Mouse (Mus musculus) forebrain, embryonic 16.5 days (tissue): ENCODE measurements around the gene Aup1. TPM values are rescaled to one million over a fixed set of nuclear protein-coding genes. Genes with fewer than 3 reads are reported as not detected.

ENCODE experiments used
- ATAC-seq: fragments of 200-750 bp; cut with Nextera tagmentation; 2 replicates; pipeline ENCODE4 v1.8.0; 2017; ENCODE audit warnings: mild to moderate bottlenecking, moderate library complexity
- H3K27ac ChIP-seq: fragments of 300-500 bp; sonication (generic); 2 replicates; pipeline ENCODE4 v1.5.1; 2014; ENCODE audit warnings: low read length, control low read depth
- H3K27me3 ChIP-seq: fragments of 300-500 bp; sonication (generic); replicated peaks from 2 replicates; pipeline ENCODE4 v1.6.1; 2014; ENCODE audit warnings: low read length; ENCODE audit not compliant: control insufficient read depth, insufficient read depth
- H3K36me3 ChIP-seq: fragments of 300-500 bp; sonication (generic); 2 replicates; pipeline ENCODE4 v1.6.1; 2014; ENCODE audit not compliant: control insufficient read depth, insufficient read depth
- H3K4me1 ChIP-seq: fragments of 300-500 bp; sonication (generic); replicated peaks from 2 replicates; pipeline ENCODE4 v1.6.1; 2014; ENCODE audit warnings: low read length; ENCODE audit not compliant: control insufficient read depth, insufficient read depth
- H3K4me2 ChIP-seq: fragments of 300-500 bp; sonication (generic); 2 replicates; pipeline ENCODE4 v1.6.1; 2014; ENCODE audit warnings: mild to moderate bottlenecking, low read length, control low read depth
- H3K4me3 ChIP-seq: fragments of 300-500 bp; sonication (generic); replicated peaks from 2 replicates; pipeline ENCODE4 v1.5.1; 2014; ENCODE audit warnings: mild to moderate bottlenecking, low read length, control low read depth
- H3K9ac ChIP-seq: fragments of 300-500 bp; sonication (generic); replicated peaks from 2 replicates; pipeline ENCODE4 v1.6.1; 2014; ENCODE audit warnings: low read depth, low read length, control low read depth
- H3K9me3 ChIP-seq: fragments of 300-500 bp; sonication (generic); 2 replicates; pipeline ENCODE4 v1.6.1; 2016; ENCODE audit warnings: low read length; ENCODE audit not compliant: control insufficient read depth
- WGBS: fragments of 180-500 bp; shearing (Covaris S2); extraction: QIAGEN DNeasy Blood & Tissue Kit; methylation state at CpG from one replicate; pipeline ENCODE4 v1.1.7; 2014; 5-methylcytosine and 5-hydroxymethylcytosine counted together
- polyA plus RNA-seq: library from polyadenylated mRNA; unstranded; fragments of >200 nt; fragmentation: Nextera tagmentation; extraction: Ambion mirVana; gene quantifications from 2 replicates; pipeline ENCODE4 v1.2.1, GENCODE M21; 2015

Aup1 gene
- polyA plus RNA-seq, 1 experiment from 2014 or later = 186 TPM

DNA sequence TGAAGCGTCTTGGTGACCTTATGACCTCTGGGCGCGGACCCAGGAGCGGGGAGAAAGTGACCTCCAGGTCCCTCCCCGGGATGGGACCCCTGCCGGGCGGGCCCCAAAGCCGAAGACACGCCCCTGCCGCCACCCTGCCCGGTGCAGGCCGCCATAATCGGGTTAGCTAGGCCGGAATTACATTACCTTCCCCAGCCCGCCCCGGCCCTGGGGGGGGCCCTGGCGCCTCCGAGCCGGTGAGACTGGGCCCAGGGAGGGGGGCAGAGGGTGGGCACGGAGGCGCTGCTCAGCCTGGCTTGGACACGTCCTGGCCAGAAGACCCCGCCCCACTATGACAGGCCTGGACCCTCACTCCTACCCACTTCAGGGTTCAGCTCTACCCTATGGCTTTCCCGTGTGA, 16.9 kb downstream of the Aup1 start:
- WGBS = 1% methylated on average over 23 of the region's 24 CpGs
- no peak overlapping the region for H3K4me3 ChIP-seq
- no peak overlapping the region for H3K4me2 ChIP-seq
- peaks cover 18% of the 10 kb centered on the region for H3K4me1 ChIP-seq
- ATAC-seq = no peak
- no peak overlapping the region for H3K27ac ChIP-seq
- H3K9ac ChIP-seq = no peak overlapping the region
- H3K36me3 ChIP-seq = no peaks in the 10 kb centered on the region
- H3K27me3 ChIP-seq = peaks cover 80% of the 10 kb centered on the region
- no peaks in the 10 kb centered on the region for H3K9me3 ChIP-seq

DNA sequence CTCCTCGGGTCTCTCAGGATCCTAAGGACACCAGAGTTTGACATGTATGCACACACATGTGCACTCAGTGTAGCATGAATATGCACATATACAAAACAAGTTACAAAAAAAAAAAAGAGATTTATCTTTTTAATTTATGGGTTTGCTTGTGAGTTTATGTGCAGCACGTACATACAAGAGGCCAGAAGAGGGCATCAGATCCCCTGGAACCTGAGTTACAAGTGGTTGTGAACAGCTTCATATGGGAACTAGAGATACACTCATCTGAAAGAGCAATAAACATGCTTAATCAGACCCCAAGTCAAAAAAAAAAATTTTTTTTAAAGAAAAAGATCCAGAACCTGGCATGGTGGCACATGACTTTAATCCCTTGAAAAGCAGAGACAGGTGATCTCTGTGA, 20.7 kb downstream of the Aup1 start:
- 25% methylated on average over 2 of the region's 2 CpGs for WGBS
- Histone ChIP-seq H3K27me3 (peaks cover 51% of the 10 kb centered on the region), H3K4me2 (no peak overlapping the region), H3K9ac (no peak overlapping the region), H3K36me3 (no peaks in the 10 kb centered on the region), H3K4me1 (peaks cover 27% of the 10 kb centered on the region), H3K9me3 (no peaks in the 10 kb centered on the region), H3K27ac (no peak overlapping the region), H3K4me3 (no peak overlapping the region)
- ATAC-seq = no peak

DNA sequence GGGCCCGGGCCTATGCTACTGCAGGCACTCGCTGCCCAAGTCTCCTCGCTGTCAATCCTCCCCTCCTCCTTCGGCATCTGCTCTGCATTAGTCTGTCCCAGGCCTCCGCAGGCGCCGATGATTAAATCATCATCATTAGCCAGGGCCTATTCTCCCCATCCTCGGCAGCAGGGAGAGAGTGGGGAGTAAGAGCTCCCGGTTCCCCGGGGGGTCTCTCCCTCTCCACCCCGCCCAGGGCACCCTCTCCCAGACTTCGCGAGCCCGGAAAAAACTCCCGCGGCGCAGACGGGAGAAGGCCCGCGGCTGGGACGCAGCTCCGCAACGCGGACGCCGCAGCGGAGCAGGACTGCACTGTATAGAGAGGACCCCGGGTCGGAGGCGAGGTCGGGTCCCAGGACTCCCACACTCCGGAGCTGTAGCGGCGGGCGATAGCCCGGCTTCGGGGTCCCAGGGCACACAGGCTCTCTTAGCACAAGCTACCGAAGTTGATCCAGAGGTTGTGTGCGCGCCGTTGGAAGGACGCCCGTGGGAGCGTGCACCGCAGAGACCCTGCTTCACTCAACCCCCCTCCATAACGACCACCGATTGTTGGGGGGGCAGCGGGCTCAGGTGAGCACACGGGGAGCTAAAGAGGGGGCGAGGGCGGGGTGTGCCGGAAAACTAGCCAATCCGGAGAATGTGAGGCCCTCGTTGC, 23.5 kb downstream of the Aup1 start, which contains the start of gene Pcgf1:
Gene Pcgf1 (plus strand): TSS at position 240 of the 694 bp plus-strand sequence.
- Histone ChIP-seq H3K4me3 (peak within 1 kb of the TSS; percentile 85), H3K27ac (peak within 1 kb of the TSS; percentile 94), H3K27me3 (peaks cover 36% of the 10 kb centered on the region), H3K4me2 (peak within 1 kb of the TSS; percentile 96), H3K9me3 (no peaks in the 10 kb centered on the region), H3K36me3 (peaks cover 8% of the 10 kb centered on the region), H3K9ac (peak within 1 kb of the TSS; percentile 88), H3K4me1 (peaks cover 21% of the 10 kb centered on the region)
- ATAC-seq = peak; percentile 75
- 0% methylated on average over 54 of the region's 54 CpGs for WGBS

DNA sequence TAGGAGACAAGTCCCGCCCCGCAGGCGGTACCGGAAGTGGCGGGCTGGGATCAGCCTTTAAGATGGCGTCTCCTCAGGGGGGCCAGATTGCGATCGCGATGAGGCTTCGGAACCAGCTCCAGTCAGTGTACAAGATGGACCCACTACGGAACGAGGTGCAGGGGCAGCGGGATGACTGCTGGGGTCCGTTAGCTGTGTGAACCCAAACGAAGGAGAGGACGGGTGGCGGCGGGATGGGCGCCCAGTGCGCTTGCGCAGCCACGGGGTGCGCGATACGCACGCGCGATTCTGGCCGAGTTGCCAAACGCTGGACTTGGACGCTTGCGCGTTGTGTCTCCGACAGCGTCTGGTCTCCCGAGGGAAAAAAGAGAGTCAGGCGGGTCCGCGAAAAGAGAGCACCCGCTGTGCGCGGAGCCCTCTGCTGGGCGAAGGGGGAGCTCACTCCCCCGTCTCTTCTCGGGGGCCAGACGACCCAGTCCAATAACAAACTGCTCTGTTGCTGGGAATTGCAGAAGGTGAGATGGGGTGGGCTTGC, 24.1 kb downstream of the Aup1 start:
- Histone ChIP-seq H3K9ac (peak overlapping the region; percentile 88), H3K27ac (peak overlapping the region; percentile 94), H3K4me2 (peak overlapping the region; percentile 84), H3K4me3 (peak overlapping the region; percentile 85), H3K9me3 (no peaks in the 10 kb centered on the region), H3K4me1 (peaks cover 21% of the 10 kb centered on the region), H3K27me3 (peaks cover 40% of the 10 kb centered on the region), H3K36me3 (peaks cover 8% of the 10 kb centered on the region)
- 0% methylated on average over 46 of the region's 46 CpGs for WGBS
- peak; percentile 94 for ATAC-seq

DNA sequence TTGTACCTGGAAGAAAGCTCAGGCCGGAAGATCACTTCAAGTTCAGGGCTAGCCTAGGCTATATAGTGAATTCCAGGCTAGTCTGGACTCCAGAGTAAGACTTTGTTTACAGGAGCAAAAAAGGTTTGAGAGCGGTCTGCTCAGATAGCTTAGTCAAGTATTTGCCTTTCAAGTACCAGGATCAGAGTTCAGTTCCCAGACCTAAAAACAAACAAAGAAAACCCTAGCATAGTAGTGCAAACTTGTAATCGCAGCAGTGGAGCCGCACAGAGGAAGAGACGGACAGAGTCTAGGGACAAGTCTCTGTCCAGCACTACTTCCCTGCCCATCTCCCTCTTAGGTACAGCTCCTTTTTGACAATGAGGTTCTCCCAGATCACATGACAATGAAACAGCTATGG, 25.9 kb downstream of the Aup1 start:
- H3K27me3 ChIP-seq = peaks cover 39% of the 10 kb centered on the region
- H3K9ac ChIP-seq = no peak overlapping the region
- no peak for ATAC-seq
- no peak overlapping the region for H3K4me2 ChIP-seq
- WGBS = 95% methylated on average over 5 of the region's 5 CpGs
- no peak overlapping the region for H3K4me3 ChIP-seq
- H3K27ac ChIP-seq = no peak overlapping the region
- H3K36me3 ChIP-seq = peaks cover 8% of the 10 kb centered on the region
- H3K9me3 ChIP-seq = no peaks in the 10 kb centered on the region
- H3K4me1 ChIP-seq = peaks cover 21% of the 10 kb centered on the region

DNA sequence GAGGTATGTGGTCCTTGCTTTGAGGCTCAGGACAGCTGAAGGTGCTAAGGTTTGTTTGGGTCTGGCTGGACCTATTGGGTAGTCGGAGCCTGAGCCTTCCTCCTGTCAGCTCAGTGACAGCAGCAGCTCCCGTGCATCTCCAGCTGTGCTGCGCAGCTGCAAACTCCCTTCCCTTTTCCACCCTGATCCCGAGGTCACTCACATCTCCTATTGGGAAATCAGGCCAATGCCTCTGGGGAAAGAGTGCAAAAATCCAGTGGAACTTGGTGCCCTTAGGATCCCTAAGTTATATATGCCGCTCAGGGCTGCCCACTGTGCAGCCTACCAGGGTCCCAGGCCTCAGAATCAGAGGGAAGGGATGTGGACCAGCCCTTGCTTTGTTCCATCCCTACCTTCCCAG, 29.2 kb downstream of the Aup1 start:
- no peak for ATAC-seq
- no peaks in the 10 kb centered on the region for H3K9me3 ChIP-seq
- 6% methylated on average over 5 of the region's 5 CpGs for WGBS
- H3K27me3 ChIP-seq = peaks cover 48% of the 10 kb centered on the region
- H3K36me3 ChIP-seq = peaks cover 8% of the 10 kb centered on the region
- H3K4me1 ChIP-seq = peaks cover 14% of the 10 kb centered on the region
- no peak overlapping the region for H3K4me2 ChIP-seq
- no peak overlapping the region for H3K4me3 ChIP-seq
- H3K27ac ChIP-seq = no peak overlapping the region
- H3K9ac ChIP-seq = no peak overlapping the region

DNA sequence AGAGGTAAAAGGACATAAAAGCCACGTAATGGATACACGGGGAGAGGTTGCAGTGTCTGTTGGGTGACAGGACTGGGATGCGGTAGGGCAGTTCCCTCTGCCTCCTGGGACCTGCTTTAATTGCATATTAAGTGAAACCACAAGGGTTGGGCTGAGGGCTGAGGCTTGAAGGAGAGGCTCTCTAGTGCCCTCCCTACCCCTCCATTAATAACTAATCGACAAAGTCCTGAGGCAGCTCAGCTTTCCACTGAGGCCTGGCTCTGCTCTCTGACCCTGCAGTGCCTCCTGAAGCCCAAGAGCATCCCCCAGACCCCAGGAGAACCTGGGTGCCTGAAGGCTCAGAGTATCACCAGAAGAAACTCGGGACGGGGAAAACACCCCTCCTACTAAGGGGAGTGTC, 30.2 kb downstream of the Aup1 start:
- peaks cover 7% of the 10 kb centered on the region for H3K4me1 ChIP-seq
- ATAC-seq = no peak
- no peak overlapping the region for H3K4me3 ChIP-seq
- no peak overlapping the region for H3K4me2 ChIP-seq
- no peaks in the 10 kb centered on the region for H3K9me3 ChIP-seq
- H3K27me3 ChIP-seq = peaks cover 56% of the 10 kb centered on the region
- no peak overlapping the region for H3K9ac ChIP-seq
- no peak overlapping the region for H3K27ac ChIP-seq
- 2% methylated on average over 6 of the region's 6 CpGs for WGBS
- peaks cover 8% of the 10 kb centered on the region for H3K36me3 ChIP-seq

DNA sequence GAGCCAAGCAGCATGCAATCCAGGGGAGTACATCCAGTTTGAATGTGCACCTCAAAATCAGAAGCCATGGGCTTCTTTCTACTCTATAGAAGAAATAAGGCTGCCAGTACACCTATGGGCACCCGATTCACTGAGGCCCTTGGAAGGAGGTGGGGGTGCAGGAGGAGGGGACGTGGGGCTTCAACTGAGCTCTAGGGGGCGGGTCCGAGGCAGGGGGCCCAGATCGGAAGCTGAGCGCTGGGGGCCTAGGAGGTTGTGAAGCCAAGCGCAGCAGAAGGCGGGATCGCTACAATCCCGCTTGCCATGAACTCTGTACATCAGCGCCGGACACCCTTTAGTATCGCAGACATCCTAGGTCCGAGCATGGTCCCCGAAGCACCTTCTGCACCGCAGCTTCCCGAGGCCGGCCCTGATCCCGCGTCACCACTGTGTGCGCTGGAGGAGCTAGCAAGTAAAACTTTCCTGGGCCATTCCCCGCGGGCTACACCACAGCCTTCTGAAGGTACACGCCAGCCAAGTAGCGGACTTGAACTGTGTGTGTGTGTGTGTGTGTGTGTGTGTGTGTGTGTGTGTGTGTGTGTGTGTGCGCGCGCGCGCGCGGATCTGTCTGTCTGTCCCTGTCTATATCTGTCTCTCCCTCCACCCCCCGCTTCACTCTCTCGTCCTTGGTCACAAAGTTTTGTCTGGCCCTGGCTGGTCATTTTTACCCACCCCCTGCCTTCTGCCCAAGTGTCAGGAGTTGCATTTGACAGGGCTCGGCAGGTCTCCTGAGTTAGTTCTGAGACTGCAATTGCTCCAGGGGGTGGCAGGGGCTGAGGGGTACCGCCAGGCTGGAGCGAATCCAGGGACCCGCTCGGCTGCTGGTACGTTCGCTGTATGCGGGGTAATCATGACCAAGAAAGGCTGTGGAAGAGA, 32.1 kb downstream of the Aup1 start, which contains the start of gene Lbx2:
Gene Lbx2 (plus strand): TSS at position 247 of the 915 bp plus-strand sequence.
- no peak for ATAC-seq
- no peaks in the 10 kb centered on the region; the same call in 1 of the 2 replicates for H3K4me1 ChIP-seq
- no peak within 1 kb of the TSS for H3K4me3 ChIP-seq
- peaks cover 65% of the 10 kb centered on the region for H3K27me3 ChIP-seq
- 3% methylated on average over 41 of the region's 42 CpGs for WGBS
- H3K4me2 ChIP-seq = no peak within 1 kb of the TSS
- H3K27ac ChIP-seq = no peak within 1 kb of the TSS
- peaks cover 4% of the 10 kb centered on the region for H3K36me3 ChIP-seq
- no peak within 1 kb of the TSS for H3K9ac ChIP-seq
- H3K9me3 ChIP-seq = no peaks in the 10 kb centered on the region
